Mouse (Mus musculus): ENCODE measurements around the gene Otulin. TPM values are rescaled to one million over a fixed set of nuclear protein-coding genes. Genes with fewer than 3 reads are reported as not detected.

Otulin gene
- polyA plus RNA-seq, 1 experiment, result 26.0 TPM

- H3K27me3 ChIP-seq (ENCODE audit: control insufficient read depth, insufficient read depth, low read length), result no peaks in the 10 kb centered on the region
- H3K4me1 ChIP-seq (ENCODE audit: control insufficient read depth, insufficient read depth, low read length), result peaks cover 12% of the 10 kb centered on the region; the same call in 1 of the 2 replicates
- no peak overlapping the region for H3K27ac ChIP-seq (ENCODE audit: insufficient read depth, low read length)
- 89% methylated on average over 7 of the region's 7 CpGs for WGBS
- TF ChIP-seq POLR2A (IDR thresholded peaks at IDR 0.05; ENCODE audit: borderline replicate concordance, insufficient read depth, low read length), result no peak
- TF ChIP-seq CTCF (IDR thresholded peaks at IDR 0.05; ENCODE audit: borderline replicate concordance, insufficient read depth, low read depth, low read length), result no peak
- no peak for DNase-seq
- no peak overlapping the region for H3K4me3 ChIP-seq (replicated peaks; ENCODE audit: insufficient read depth, low read depth, low read length)
Observed at GRCm38 (mm10) chr15:27519857-27520256, 110.6 kb downstream of the Otulin start.

- WGBS, result 75% methylated on average over 8 of the region's 8 CpGs
- no peak for TF ChIP-seq POLR2A (IDR thresholded peaks at IDR 0.05; ENCODE audit: borderline replicate concordance, insufficient read depth, low read length)
- no peak for TF ChIP-seq CTCF (IDR thresholded peaks at IDR 0.05; ENCODE audit: borderline replicate concordance, insufficient read depth, low read depth, low read length)
- Histone ChIP-seq H3K4me1 (ENCODE audit: control insufficient read depth, insufficient read depth, low read length) (peaks cover 14% of the 10 kb centered on the region), H3K27ac (ENCODE audit: insufficient read depth, low read length) (0 out of 2 replicates have a peak overlapping the region, but pooled peaks have one; percentile 11), H3K4me3 (replicated peaks; ENCODE audit: insufficient read depth, low read depth, low read length) (no peak overlapping the region), H3K27me3 (ENCODE audit: control insufficient read depth, insufficient read depth, low read length) (no peaks in the 10 kb centered on the region)
- DNase-seq, result no peak
Observed at GRCm38 (mm10) chr15:27518026-27518425, 112.5 kb downstream of the Otulin start.

DNA sequence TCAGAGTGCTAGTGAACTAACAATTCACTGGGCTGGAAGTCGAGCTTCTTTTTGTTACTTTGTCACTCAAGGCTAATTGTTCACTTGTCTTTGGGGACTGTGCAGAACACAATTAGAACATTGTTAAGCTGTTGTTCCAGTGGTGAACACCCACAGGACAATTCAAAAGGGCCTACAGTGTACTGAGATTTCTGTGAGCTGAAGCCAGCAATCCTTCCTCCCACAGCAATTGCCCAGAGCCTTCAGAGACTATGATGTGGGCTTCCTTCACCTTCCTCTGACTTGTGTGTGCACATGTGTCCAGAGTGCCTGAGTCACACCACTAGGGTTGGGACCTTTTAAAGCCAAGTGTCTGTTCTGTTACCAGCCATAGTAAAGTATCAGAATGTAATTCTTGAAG, 113.6 kb downstream of the Otulin start:
- H3K4me3 ChIP-seq (replicated peaks; ENCODE audit: insufficient read depth, low read depth, low read length), result no peak overlapping the region
- H3K27me3 ChIP-seq (ENCODE audit: control insufficient read depth, insufficient read depth, low read length), result no peaks in the 10 kb centered on the region
- TF ChIP-seq CTCF (IDR thresholded peaks at IDR 0.05; ENCODE audit: borderline replicate concordance, insufficient read depth, low read depth, low read length) (no peak), POLR2A (IDR thresholded peaks at IDR 0.05; ENCODE audit: borderline replicate concordance, insufficient read depth, low read length) (no peak)
- peak overlapping the region; percentile 41; the same call in 1 of the 2 replicates for H3K27ac ChIP-seq (ENCODE audit: insufficient read depth, low read length)
- H3K4me1 ChIP-seq (ENCODE audit: control insufficient read depth, insufficient read depth, low read length), result peaks cover 20% of the 10 kb centered on the region
- WGBS, result 26% methylated on average over 1 of the region's 1 CpGs
- no peak for DNase-seq

GRCm38 (mm10) chr15:27508982-27509381, 121.5 kb downstream of the Otulin start:
- 19% methylated on average over 17 of the region's 17 CpGs for WGBS
- H3K27ac ChIP-seq (ENCODE audit: insufficient read depth, low read length), result peak overlapping the region; percentile 78
- peak; percentile 76 to 87 for DNase-seq
- no peaks in the 10 kb centered on the region for H3K27me3 ChIP-seq (ENCODE audit: control insufficient read depth, insufficient read depth, low read length)
- TF ChIP-seq POLR2A (IDR thresholded peaks at IDR 0.05; ENCODE audit: borderline replicate concordance, insufficient read depth, low read length) (no peak), CTCF (IDR thresholded peaks at IDR 0.05; ENCODE audit: borderline replicate concordance, insufficient read depth, low read depth, low read length) (no peak)
- no peak overlapping the region for H3K4me3 ChIP-seq (replicated peaks; ENCODE audit: insufficient read depth, low read depth, low read length)
- H3K4me1 ChIP-seq (ENCODE audit: control insufficient read depth, insufficient read depth, low read length), result peaks cover 52% of the 10 kb centered on the region

DNA sequence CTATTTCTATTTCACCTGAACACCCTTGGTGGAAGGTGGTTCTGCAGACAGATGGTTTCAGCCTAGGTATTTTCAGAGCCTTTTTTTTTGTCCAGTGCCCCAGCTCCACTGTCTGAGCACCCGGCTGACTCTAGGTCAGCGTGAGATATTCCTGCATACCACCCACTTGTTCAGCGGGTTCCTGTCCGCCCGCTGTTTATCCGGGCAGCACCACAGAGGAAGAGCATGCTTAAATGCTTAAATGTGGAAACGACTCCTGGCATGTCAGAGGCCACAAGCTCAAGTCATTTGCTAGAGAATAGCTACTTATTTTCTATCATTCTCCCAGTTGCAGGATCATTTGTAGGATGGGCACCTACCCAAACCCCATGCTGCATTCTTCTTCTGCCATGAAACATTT, 122.3 kb downstream of the Otulin start:
- H3K4me3 ChIP-seq (replicated peaks; ENCODE audit: insufficient read depth, low read depth, low read length), result no peak overlapping the region
- peak; percentile 44 to 54 for DNase-seq
- H3K27me3 ChIP-seq (ENCODE audit: control insufficient read depth, insufficient read depth, low read length), result no peaks in the 10 kb centered on the region
- 11% methylated on average over 7 of the region's 7 CpGs for WGBS
- TF ChIP-seq CTCF (IDR thresholded peaks at IDR 0.05; ENCODE audit: borderline replicate concordance, insufficient read depth, low read depth, low read length), result no peak
- no peak for TF ChIP-seq POLR2A (IDR thresholded peaks at IDR 0.05; ENCODE audit: borderline replicate concordance, insufficient read depth, low read length)
- H3K27ac ChIP-seq (ENCODE audit: insufficient read depth, low read length), result peak overlapping the region; percentile 78; the same call in 1 of the 2 replicates
- H3K4me1 ChIP-seq (ENCODE audit: control insufficient read depth, insufficient read depth, low read length), result peaks cover 55% of the 10 kb centered on the region

- H3K27ac ChIP-seq (ENCODE audit: insufficient read depth, low read length), result peak overlapping the region; percentile 66
- no peak for DNase-seq
- no peak for TF ChIP-seq POLR2A (IDR thresholded peaks at IDR 0.05; ENCODE audit: borderline replicate concordance, insufficient read depth, low read length)
- TF ChIP-seq CTCF (IDR thresholded peaks at IDR 0.05; ENCODE audit: borderline replicate concordance, insufficient read depth, low read depth, low read length), result no peak
Observed at GRCm38 (mm10) chr15:27506893-27507596, 123.4 kb downstream of the Otulin start.

GRCm38 (mm10) chr15:27506127-27506886, 124.2 kb downstream of the Otulin start:
- 18% methylated on average over 5 of the region's 5 CpGs for WGBS

More at GRCm38 (mm10) chr15:27506893-27507596, 123.4 kb downstream of the Otulin start:
- no peaks in the 10 kb centered on the region for H3K27me3 ChIP-seq (ENCODE audit: control insufficient read depth, insufficient read depth, low read length)
- 85% methylated on average over 15 of the region's 15 CpGs for WGBS
- peaks cover 56% of the 10 kb centered on the region for H3K4me1 ChIP-seq (ENCODE audit: control insufficient read depth, insufficient read depth, low read length)
- H3K4me3 ChIP-seq (replicated peaks; ENCODE audit: insufficient read depth, low read depth, low read length), result no peak overlapping the region

More at GRCm38 (mm10) chr15:27506127-27506886, 124.2 kb downstream of the Otulin start:
- Histone ChIP-seq H3K4me3 (replicated peaks; ENCODE audit: insufficient read depth, low read depth, low read length) (no peak overlapping the region), H3K4me1 (ENCODE audit: control insufficient read depth, insufficient read depth, low read length) (peaks cover 56% of the 10 kb centered on the region), H3K27ac (ENCODE audit: insufficient read depth, low read length) (peak overlapping the region; percentile 66), H3K27me3 (ENCODE audit: control insufficient read depth, insufficient read depth, low read length) (no peaks in the 10 kb centered on the region)
- TF ChIP-seq CTCF (IDR thresholded peaks at IDR 0.05; ENCODE audit: borderline replicate concordance, insufficient read depth, low read depth, low read length) (no peak), POLR2A (IDR thresholded peaks at IDR 0.05; ENCODE audit: borderline replicate concordance, insufficient read depth, low read length) (no peak)
- DNase-seq, result peak; percentile 47 to 49

Data from cerebellum, adult 2 months (tissue).